Mouse (Mus musculus): ENCODE data around the gene Lmo2.
A peak's percentile ranks its signal among the peaks of the same experiment; 100 is the strongest.

The Lmo2 gene

GRCm38 (mm10) chr2:103945571-103946092, 12.2 kb upstream of the Lmo2 start:
- DNase-seq = peak; percentile 52

- DNase-seq = peak; percentile 14
Observed at GRCm38 (mm10) chr2:103946892-103947291, 10.9 kb upstream of the Lmo2 start.

- DNase-seq = no peak
Observed at GRCm38 (mm10) chr2:103947982-103948655, 9.7 kb upstream of the Lmo2 start.

GRCm38 (mm10) chr2:103953050-103953835, 4.5 kb upstream of the Lmo2 start:
- DNase-seq = peak; percentile 50

DNA sequence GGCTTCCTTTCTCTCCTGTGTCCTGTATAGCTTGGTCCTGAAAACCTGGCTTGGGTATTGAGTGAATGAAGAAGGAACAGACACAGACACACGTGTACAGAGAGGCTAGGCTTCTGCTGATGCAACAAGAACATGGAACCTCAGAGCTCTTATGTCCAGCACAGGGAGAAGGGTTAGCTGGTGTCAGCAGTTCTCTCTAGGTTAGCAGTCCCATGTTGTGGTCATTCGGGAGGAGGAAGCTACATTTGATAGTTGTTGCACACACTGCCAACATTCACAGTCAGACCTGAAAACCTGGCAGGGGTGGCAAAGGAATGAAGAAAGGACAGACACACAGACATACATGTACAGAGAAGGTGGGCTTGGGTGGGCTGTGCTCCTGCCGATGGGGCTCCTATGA, 2.1 kb upstream of the Lmo2 start:
- no peak for DNase-seq

- no peak for DNase-seq
Observed at GRCm38 (mm10) chr2:103956867-103957266, 919 bp upstream of the Lmo2 start.

- no peak for DNase-seq
Observed at GRCm38 (mm10) chr2:103958634-103959033, 848 bp downstream of the Lmo2 start.

DNA sequence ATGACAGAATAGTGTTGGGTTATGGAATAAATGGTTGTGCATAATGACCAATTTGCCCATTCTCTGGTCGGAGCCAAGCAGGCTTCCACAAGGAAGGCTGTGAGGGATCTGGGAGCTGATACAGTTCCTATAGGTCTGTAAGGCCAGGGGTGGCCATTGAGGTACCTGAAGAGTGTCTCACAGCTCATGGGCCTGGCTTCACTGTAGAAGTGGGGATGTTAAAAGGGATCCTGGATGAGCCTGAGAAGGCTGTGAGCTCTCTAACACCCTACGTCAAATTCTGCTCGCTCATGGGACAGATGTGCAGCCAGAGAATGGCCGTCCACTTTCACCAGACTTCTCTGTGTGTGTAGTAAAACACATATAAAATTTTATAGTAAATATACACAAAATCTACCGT, 1.3 kb downstream of the Lmo2 start:
- no peak for DNase-seq

DNA sequence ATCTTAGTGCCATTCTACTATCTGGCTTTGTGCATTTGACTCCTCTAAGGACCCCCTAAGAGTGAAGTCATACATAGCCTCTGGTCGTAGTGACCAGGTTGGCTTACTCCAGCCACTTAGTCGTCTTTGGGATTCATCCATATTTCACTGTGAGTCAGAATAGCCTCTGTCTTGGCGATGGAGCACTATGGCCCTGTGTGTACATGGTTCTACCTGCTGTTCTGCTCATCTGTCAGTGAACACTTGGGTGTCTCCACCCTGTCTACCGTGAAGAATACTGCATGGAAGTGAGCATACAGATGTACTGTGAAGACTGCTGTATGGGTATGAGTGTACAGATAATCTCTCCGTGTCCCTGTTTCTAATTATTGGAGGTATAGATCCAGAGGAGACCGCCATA, 1.8 kb downstream of the Lmo2 start:
- DNase-seq = no peak

GRCm38 (mm10) chr2:103962349-103962748, 4.6 kb downstream of the Lmo2 start:
- peak; percentile 22 for DNase-seq

DNA sequence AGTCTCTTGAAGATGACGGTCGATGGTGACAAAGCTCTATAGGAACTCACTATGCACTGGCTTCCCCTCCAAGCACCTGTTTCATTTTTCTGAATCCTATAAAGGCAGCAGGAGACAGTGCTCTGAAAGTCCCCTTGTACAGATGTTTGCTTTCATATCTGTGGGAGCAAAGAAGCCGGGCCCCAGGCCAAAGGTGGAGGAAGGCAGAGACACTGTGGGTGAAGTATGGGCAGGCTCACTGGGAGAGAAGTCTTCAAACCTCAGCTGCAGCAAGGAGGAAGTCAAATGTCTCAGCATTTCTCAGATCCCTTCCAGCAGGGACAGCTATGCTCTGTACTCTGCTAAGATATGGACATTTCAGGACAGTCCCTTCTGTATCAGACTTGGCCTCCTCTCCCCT, 7.6 kb downstream of the Lmo2 start:
- no peak for DNase-seq

DNA sequence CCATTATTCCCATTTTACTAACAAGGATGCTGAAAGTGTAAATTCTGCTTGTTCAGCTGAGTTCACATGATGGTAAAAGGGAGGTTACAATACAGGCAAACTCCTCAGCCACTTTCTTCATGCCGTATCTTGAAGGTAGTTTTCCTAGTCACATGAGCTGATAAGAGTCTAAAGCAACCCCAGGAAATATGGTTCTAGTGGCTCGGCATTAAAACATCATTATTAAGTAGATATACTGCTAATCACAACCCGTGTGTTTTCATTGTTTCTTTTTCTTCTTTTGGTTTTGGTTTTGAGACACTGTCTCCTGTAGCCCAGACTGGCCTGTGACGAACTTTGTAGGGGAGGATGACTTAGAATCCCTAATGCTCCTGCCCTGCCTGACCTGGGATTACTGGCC, 10.4 kb downstream of the Lmo2 start:
- DNase-seq = no peak

DNA sequence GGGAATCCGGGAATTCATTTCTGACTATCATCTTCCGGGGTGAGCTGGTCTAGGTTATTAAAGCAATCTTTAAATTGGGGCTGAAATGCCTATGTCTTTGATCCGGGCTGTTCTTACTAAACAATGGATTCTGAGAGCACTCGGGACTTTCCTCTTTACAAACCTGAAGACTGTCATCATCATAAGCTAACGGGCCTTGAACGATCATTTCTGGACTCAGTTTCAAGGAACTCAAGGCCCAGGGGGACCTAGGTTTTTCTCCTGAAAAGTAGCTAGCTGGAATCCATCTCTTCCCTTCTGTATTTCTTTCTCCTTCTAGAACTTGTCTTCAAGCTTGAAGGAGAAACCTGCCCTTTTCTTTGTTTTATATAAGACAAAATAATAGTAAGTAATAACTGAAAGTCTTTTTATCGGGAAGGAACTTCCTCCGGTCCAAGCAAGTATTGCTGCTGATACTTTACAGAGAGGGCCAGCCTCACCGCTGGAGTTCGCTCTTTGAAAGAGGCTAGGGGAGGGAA, 11.2 kb downstream of the Lmo2 start:
- DNase-seq = no peak

- DNase-seq = peak; percentile 62
Observed at GRCm38 (mm10) chr2:103969437-103970040, 11.8 kb downstream of the Lmo2 start.

DNA sequence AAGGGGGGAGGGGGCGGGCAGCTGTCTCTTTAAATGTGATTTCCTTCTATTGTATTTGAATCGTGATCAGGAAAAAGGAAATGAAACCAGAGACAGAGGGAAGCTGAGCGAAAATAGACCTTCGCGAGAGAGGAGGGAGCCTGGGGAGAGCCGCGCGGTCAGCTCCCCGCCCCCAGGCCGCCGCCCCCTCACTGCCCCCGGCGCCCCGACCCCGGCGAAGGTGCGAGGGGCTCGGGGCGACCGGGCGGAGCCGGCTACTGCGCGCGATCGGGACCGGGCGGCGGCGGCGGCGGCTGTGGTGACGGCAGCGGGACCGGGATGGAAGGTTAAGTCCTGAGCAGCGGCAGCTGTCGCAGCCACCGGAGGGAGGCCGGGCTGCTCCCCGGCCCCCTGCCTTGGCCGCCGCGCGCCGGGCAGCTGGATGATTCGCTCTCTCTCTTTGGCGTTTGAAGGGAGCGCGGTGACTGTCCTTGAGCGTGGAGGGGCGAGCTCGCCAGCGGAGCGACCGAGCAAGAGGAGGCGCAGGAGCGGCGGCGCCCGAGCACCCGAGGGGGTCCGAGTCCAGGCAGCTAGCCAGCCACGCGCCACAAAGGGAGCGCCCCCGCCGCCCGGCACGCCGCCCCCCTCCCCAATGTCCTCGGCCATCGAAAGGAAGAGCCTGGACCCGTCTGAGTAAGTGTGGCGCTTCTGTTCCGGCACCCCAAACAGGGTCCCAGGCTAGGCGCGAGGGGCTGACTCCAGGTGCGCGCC, 12.4 kb downstream of the Lmo2 start:
- DNase-seq = peak; percentile 26

GRCm38 (mm10) chr2:103970791-103971649, 13.2 kb downstream of the Lmo2 start:
- DNase-seq = no peak

DNA sequence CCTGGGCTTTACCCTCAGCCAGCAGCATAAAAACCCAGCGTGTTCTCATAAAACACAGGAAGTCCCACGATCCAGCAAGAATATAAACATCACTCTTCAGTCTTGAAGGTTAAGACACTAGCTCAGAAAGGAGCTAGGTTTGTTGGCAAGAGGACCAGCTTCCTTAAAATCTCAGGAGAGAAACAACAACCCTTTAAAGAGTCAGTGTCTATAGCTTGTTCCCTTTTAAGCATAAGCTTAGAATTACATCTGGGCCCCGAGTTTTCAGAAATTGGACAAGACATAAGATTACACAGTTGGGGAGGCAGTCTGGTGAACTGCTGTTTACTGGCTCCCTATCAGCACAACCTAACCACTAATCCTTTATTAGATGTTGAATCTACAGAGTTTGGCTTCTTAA, 14.1 kb downstream of the Lmo2 start:
- no peak for DNase-seq

- no peak for DNase-seq
Observed at GRCm38 (mm10) chr2:103975904-103976303, 18.1 kb downstream of the Lmo2 start.

DNA sequence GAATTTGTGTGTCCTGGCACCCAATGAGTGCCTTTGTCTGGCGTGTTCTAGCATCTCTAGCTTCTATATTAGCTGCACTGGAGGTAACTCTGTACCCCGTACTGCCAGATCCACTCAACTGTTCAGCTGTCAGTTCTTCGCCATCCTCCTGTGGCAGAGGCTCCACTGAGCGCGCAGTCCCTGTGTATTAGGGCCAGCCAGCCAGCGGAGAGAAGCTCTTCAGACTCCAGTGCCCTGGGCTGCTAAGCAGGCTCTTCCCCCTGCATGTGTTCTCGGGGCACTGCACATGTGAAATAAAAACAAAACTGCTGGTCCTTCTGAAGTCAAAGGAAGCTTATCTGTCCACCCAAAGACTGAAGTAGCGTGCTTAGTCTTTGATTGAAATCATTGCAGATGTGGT, 19.4 kb downstream of the Lmo2 start:
- no peak for DNase-seq

DNA sequence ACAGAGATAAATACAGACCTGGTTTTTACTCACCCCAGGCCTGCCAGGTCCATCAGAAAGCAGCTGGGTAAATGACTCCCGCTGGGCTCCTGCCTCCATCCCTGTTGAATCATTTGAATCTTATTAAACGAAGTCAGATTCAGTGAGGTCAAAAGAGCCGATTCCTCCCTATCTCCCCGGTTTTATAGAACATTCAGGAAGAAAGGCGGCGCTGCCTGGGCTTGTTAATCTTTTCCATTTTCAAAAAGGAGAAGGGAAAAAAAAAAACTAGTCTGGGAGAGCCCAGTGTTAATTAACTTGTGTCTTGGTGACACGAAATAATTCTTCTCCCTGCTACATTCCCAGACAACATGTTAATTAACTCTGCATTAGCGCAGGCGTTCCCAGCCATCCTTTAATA, 19.9 kb downstream of the Lmo2 start:
- DNase-seq = no peak

GRCm38 (mm10) chr2:103982250-103982649, 24.5 kb downstream of the Lmo2 start:
- peak; percentile 29 for DNase-seq

DNA sequence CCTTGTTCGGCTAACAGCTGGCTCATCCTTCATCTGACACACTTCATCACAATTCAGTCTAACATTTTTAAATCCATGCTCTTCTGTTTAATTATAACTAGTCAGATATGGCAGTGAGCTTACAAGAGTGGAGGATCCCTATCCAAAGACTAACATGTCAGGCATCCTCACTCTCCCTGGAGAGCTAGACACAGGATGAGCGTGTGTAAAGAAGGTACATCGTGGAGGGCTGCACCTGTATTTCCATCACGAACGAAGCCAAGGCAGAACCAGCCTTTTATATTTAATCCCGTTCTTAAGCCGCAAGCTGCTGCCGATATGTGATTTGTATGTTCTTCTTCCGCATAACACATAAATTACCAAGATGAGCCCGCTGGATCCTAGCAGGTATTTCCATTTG, 25.4 kb downstream of the Lmo2 start:
- no peak for DNase-seq

Data from layer of hippocampus, adult 9-11 months (tissue).